Mouse (Mus musculus): Measurements from ENCODE around the gene Trp53i13.
A peak's percentile ranks its signal among the peaks of the same experiment; 100 is the strongest.

The Trp53i13 gene

DNA sequence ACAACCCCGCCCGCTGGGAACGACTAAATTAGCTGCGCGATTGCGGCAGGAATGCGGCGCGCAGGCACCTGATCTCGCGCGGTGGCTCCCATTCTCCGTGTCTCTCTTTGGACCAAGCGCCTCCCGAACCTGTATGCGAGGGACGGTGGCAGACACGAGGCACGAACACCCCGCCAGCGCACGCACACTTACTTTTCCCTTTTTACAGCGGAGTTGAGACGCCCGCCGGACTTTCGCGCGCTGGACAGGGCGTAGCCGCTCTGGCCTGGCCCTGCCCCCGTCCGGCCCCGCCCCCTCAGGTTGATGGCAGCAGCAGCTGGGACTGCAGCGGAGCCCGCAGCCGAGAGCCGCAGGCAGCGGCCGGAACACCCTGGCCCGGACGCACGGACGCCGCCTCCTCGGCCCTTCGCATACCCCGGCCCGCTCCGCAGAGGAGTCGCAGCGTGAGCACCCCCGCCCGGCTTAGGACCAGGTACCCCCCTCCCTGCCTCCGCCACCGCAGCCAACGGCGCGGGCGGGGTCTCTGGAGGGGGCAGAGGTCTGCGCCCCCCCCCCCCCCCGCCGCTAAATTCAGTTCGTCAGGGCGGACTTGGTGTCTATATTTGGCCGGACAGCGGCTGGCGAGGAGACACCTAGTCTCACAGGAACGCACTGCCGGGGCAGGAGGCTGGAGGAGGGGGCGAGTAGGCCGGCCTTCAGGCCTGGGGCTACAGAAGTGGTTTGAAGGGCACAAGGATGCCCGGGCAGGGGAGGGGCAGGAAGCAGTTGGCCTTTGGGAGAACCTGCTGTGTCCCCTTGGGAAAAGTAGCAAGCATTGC, 53.3 kb downstream of the Trp53i13 start, which contains the start of gene Coro6:
Coro6 (plus strand) TSS at position 129 of the 818 bp plus-strand sequence.
- DNase-seq (ENCODE audit: low spot score), result peak; percentile 74

DNA sequence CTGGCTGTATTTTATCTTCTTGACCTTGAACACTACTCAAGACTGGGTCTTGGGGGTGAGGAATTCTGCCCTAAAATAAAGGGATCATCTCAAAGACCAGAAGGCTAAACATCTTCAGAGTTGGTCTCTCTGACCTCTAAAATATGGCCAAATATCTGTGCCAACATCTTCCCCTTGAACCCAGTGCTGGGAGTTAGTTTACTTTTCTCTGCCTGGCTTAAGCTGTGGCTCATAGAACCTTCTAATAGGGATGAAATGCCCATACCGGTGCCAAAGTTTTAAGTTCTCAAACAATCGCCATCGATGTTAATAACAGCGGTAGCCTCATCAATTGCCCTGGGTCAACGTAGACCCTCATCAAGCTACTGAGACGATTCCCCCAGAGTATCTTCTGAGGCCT, 53.9 kb downstream of the Trp53i13 start:
- no peak for DNase-seq (ENCODE audit: low spot score)

Data from embryo, embryonic 10 days (tissue).